Mouse (Mus musculus) megakaryocyte-erythroid progenitor cell, adult 5-6 weeks (primary cell): ENCODE measurements around the gene Ptbp3. TPM values are rescaled to one million over a fixed set of nuclear protein-coding genes. Genes with fewer than 3 reads are reported as not detected.
"Not testable (repeated sequence)": the region's sequence is repeated elsewhere in the genome, so short reads cannot be mapped to it uniquely, and the experiment has no call there.

ENCODE experiments used
- ATAC-seq: replicated peaks from 2 replicates; pipeline ENCODE4 v1.8.0; 2016; ENCODE audit warnings: mild to moderate bottlenecking, inconsistent platforms; ENCODE audit not compliant: severe bottlenecking, poor library complexity, low FRiP score, low TSS enrichment
- total RNA-seq, 2 experiments: library from RNA; stranded (forward) in 1 of 2; stranded (reverse) in 1 of 2; fragments of 200-1000, 215-1000 nt in 1 of 2; fragments of >200 nt in 1 of 2; fragmentation: Nextera tagmentation in 1 of 2; gene quantifications; 2 replicates each; pipeline ENCODE4 v1.2.3; 2014 to 2017

Gene Ptbp3
- total RNA-seq, 2 experiments from 2014 or later: 153 to 175 TPM

GRCm38 (mm10) chr4:59558096-59558720 is 9.0 kb upstream of the Ptbp3 start:
- ATAC-seq: no peak

GRCm38 (mm10) chr4:59557343-59557742 is 8.2 kb upstream of the Ptbp3 start:
- ATAC-seq: not testable (repeated sequence)

GRCm38 (mm10) chr4:59555177-59555576 is 6.0 kb upstream of the Ptbp3 start:
- peak; percentile 59; the same call in 1 of the 2 replicates for ATAC-seq

GRCm38 (mm10) chr4:59553576-59553975 is 4.4 kb upstream of the Ptbp3 start:
- ATAC-seq: no peak

- ATAC-seq: no peak
Observed at GRCm38 (mm10) chr4:59552835-59553234, 3.7 kb upstream of the Ptbp3 start.

GRCm38 (mm10) chr4:59551901-59552300 is 2.7 kb upstream of the Ptbp3 start:
- no peak for ATAC-seq

- no peak for ATAC-seq
Observed at GRCm38 (mm10) chr4:59549977-59550560, 905 bp upstream of the Ptbp3 start.

GRCm38 (mm10) chr4:59548560-59549174 is 497 bp downstream of the Ptbp3 start:
- 0 out of 2 replicates have a peak, but pooled peaks have one; percentile 23 for ATAC-seq

GRCm38 (mm10) chr4:59548011-59548559 is 1.1 kb downstream of the Ptbp3 start:
- ATAC-seq: no peak

GRCm38 (mm10) chr4:59547136-59547889 is 1.9 kb downstream of the Ptbp3 start:
- ATAC-seq: peak; percentile 41; the same call in 1 of the 2 replicates

- ATAC-seq: 0 out of 2 replicates have a peak, but pooled peaks have one; percentile 32
Observed at GRCm38 (mm10) chr4:59546285-59547071, 2.7 kb downstream of the Ptbp3 start.

- no peak for ATAC-seq
Observed at GRCm38 (mm10) chr4:59544654-59545053, 4.5 kb downstream of the Ptbp3 start.

GRCm38 (mm10) chr4:59543006-59543405 is 6.2 kb downstream of the Ptbp3 start:
- no peak for ATAC-seq

- ATAC-seq: no peak
Observed at GRCm38 (mm10) chr4:59536281-59536680, 12.9 kb downstream of the Ptbp3 start.

GRCm38 (mm10) chr4:59535624-59536023 is 13.5 kb downstream of the Ptbp3 start:
- ATAC-seq: no peak

GRCm38 (mm10) chr4:59533268-59533667 is 15.9 kb downstream of the Ptbp3 start:
- ATAC-seq: peak; percentile 85

- ATAC-seq: no peak
Observed at GRCm38 (mm10) chr4:59531172-59531571, 18.0 kb downstream of the Ptbp3 start.

GRCm38 (mm10) chr4:59527470-59527869 is 21.7 kb downstream of the Ptbp3 start:
- ATAC-seq: no peak

- no peak for ATAC-seq
Observed at GRCm38 (mm10) chr4:59526728-59527127, 22.4 kb downstream of the Ptbp3 start.
